Mouse (Mus musculus) 3T3-L1 (cell line): Measurements from ENCODE around the gene Hlcs.
"Not testable (repeated sequence)": the region's sequence is repeated elsewhere in the genome, so short reads cannot be mapped to it uniquely, and the experiment has no call there.

Experiments used
- DNase-seq: peaks from one replicate; pipeline ENCODE4 v3.0.0-alpha.2; 2015; ENCODE audit warnings: low read depth, low spot score

Gene Hlcs

DNA sequence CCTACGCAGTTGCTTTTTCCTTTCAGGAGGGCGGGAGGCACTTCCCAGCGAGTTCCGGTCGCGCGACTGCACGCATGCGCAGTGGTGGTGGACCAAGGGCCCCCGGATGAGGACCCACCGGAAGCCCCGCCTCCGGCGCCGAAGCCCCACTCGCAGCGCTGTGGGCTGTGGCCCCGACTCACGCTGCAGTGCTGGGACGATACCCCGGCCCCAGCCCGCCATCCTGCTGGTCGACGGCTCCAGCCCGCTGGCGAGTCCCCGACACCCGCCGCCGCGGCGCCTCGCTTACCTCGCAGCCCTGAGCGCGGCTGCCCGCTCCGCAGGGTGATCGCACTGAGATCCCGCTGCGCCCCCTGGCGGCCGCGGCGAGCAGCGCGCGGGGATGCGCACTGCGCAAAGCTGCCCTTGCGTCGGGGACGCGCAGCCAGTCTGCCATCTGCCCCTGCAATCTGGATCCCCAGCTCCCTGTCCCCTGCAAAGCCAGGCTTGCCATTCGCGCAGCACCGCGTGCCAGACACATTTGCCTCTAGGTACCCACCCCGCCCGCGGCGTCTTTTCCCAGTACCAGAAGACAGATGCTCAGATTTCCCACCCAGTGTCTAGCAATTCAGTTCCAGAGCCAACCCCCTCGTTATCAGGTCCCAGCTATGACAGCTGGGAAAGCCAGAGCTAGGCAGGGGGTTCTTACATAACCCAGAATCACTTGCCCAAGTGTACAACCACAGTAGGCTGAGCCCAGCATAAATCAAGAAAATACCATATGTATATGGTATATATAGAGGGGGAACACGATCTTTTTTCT lies at the start of gene Hlcs:
Hlcs (minus strand) TSS at position 343 of the 802 bp plus-strand sequence.
- DNase-seq, result peak; percentile 96

DNA sequence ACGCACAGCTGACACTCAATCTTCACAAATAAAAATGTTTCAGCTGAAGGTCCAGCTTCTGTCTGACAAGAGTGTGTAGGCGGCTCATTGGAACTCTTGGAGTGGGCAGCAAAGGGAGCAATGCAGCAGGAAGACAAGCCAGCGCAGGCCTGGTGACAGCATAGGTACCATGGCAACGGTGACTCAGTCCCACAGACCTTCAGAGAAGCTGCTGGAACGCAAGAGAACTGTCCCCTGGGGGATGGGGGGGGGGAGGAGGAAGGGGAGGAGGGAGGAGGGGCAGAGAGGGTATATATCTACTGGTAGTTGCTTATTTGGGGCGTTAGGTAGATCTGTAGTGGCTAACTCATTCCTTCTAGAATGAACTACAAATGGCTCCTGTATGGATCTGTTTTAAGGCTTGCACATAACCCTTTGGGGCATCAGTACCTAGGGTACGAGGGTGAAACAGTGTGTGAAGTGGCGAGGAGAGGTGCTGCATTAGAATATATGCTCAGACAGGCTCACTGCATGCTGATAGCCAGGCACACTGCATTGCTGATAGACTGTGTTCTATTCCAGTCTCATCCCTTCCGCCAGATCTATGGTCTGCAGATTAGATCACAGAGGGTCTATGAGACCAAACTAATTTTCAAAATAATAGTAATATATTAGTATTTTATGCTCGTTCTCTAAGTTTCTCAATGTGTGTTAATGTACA lies 49.0 kb upstream of the Hlcs start:
- peak; percentile 96 for DNase-seq

- no peak for DNase-seq
Measured at GRCm38 (mm10) chr16:94360578-94361350, 47.4 kb upstream of the Hlcs start.

DNA sequence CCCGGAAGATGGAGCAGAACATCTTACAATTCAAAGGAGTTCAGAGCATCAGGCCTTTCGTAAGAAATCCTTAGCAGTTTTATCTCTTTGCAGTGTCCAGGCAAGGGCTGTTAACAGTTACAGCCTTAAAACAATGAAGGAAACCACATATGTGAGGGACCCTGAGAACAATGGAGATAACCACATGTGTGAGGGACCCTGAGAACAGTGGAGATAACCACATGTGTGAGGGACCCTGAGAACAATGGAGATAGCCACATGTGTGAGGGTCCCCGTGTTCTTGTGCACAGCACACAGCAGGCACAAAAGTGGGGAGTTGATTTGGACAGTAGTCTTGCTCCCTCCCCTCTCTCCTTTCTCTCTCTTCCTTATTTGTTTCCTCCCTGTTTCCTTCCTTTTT lies 44.7 kb upstream of the Hlcs start:
- no peak for DNase-seq

DNA sequence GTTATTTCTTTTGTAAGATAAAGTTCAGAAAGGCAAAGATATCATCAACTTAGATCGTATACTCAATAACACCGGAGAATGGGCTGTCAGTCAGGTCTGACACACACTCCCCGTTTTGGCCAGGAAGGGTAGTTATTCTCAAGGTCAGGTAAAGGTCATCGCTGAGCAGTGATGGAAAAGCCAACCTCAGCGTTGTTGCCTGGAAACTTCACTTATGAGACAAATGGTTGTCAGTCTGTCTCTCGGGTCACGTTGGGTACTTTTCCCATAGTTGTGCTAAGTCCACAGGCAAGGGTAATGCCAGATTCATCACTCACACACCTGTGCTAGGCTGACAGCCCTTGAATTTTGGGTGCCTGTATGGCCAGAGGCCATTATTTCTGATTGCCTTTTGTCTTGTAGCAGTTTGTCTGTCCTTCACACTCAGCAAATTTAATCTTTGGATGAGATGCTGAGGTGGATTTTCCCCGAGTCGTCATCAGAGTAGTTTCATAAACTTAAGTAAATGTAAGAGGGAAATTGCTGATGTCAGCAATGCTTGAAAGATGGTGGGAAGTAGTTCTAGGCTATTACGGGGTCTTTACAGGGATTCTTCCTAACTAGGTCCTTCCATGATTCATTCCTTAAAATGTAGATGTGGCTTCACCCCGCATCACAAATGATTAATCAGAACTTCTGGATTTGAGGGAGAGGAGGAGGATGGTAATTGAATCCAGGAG lies 43.6 kb upstream of the Hlcs start:
- no peak for DNase-seq

- no peak for DNase-seq
Measured at GRCm38 (mm10) chr16:94356046-94356445, 42.7 kb upstream of the Hlcs start.

- DNase-seq, result no peak
Measured at GRCm38 (mm10) chr16:94354450-94354849, 41.1 kb upstream of the Hlcs start.

- no peak for DNase-seq
Measured at GRCm38 (mm10) chr16:94350287-94350677, 36.9 kb upstream of the Hlcs start.

GRCm38 (mm10) chr16:94349588-94350286 lies 36.4 kb upstream of the Hlcs start:
- no peak for DNase-seq

GRCm38 (mm10) chr16:94348779-94349178 lies 35.4 kb upstream of the Hlcs start:
- DNase-seq, result no peak

DNA sequence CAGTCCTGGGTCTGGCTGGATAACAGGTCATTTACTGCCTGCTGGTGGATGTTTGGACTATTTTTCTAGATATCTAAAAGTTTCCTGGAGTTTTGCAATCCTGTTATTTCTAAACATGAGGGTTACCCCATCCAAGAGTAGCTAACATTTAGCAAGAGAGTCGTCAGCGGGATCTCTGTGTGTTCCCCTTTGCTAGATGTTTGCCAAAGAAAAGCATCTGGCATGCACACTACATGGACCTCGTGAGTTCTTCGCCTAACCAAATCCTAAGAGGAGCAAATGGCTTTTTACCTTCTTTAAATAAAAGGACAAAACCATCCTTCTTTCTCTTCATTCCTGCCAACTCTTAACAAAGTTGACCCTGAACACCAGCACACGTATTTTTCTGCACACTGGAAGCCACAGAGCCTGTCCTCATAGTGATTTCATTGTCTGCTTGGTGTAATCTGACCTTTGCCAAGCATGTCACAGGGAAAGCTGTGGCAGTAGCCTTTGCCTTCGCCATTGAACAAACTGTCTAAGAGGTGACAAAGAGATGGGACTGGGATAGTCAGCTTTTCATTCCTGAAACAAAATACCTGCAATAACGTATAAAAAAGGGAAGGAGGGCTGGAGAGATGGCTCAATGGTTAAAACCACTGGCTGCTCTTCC lies 33.8 kb upstream of the Hlcs start:
- no peak for DNase-seq

DNA sequence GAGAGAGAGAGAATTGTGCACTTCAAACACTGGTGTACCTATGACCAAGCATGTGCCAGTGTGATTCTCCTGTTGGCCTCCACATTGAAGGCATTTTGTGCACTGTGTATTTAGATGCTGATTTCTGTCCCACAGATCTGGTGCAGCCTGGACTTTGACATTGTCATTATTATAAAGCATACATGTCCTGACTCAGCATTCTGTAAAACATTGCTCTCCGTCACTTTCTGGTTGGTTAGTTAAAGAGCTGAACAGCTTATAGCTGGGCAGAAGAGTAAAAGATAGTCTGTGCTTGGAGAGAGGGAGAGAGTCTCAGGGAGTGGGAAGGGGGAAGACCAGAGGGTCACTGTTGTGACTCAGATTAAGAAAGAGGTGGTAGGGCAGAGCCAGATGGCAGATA lies 32.4 kb upstream of the Hlcs start:
- DNase-seq, result no peak

DNA sequence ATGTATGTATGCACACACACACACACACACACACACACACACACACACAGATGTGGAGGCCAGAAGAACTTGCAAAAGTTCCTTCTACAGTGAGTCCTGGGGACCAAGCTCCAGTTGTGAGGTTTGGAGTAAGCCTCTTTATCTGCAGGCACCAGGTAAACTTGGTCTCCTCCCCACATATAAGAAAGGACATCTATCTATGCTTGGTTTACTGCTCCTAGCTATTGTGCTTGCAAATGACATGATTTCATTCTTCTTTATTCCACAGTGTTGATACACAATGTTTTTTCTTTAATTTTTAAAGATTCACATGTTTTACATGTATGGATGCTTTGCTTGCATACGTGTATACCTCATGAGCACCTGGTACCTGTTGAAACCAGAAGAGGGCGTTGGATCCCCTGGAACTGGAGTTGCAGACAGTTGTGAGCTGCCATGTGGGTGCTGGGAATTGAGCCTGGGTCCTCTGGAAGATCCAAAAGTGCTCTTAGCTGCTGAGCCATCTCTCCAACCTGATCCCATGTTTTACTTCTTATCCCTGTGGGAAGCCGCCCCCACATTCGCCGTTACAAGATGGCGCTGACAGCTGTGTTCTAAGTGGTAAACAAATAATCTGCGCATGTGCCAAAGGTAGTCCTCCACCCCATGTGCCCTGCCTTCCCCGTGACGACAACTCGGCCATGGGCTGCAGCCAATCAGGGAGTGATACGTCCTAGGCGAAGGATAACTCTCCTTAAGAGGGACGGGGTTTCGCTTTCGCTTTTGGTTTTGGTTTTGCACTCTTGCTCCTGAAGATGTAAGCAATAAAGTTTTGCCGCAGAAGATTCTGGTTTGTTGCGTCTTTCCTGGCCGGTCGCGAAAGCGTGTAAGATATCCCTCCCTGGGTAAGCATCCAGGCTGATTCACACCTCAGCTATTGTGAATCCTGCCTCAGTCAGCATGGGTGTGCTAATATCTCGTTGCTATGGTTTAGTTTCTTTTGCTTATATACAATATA lies 26.1 kb upstream of the Hlcs start:
- not testable (repeated sequence) for DNase-seq

GRCm38 (mm10) chr16:94335656-94336055 lies 22.3 kb upstream of the Hlcs start:
- DNase-seq, result peak; percentile 57

GRCm38 (mm10) chr16:94331886-94332252 lies 18.5 kb upstream of the Hlcs start:
- DNase-seq, result peak; percentile 75

DNA sequence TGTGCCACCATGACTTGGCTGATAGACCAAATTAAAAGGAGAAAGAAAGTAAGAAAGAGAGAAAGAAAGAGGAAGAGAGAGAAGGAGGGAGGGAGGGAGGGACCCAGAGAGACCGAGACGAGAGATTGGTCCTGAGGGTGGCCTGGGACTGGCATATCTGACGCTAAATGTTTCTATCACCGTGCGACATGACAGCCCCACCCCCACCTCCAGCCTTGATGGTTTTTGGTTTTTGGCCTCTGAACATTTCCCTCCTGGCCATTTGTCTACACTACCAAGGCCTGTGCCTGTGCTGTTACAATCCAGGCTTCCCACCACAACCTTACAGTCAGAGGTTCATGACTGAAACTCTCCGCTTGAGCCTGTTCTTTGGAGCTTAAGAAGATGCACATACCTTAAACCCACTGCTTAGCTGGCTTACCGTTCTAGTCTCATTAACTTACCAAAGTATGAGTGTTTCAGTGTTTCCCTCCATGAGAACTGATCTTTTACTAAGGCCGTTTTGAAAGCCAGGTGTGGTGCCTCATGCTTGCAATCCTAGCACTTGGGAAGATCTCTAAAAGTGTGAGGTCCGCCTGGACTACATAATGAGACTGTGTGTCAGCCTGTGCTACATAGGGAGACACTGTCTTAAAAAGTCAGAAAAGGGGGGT lies 18.0 kb upstream of the Hlcs start:
- no peak for DNase-seq

DNA sequence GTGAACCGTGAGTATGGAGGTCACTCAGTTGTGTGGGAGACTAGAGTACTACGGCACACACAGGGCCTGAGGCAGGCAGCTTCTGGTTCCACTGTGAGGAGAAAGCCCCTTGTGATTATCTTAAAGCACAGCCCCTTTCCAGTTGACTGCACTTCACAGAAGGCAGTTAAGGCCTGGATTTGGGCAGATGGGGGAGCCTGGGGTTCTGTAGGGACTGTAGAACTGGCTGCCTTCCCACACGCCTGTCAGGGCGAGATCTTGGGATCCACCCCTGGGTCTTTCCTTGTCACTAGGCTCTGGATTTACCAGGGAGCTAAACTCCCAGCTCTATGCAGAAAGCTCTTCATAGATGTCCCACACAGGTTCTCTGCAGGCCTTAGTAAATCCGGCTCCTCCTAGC lies 17.1 kb upstream of the Hlcs start:
- no peak for DNase-seq

- no peak for DNase-seq
Measured at GRCm38 (mm10) chr16:94328881-94329867, 15.8 kb upstream of the Hlcs start.
